Comparison of ENCODE assay signal across 9 mouse cellular contexts in genomic region chr16:34413868-34414333, GRCm38 (mm10).
A peak's percentile ranks its signal among the peaks of the same experiment; 100 is the strongest.
DNase-seq lines count a peak whose midpoint lies in the region; ATAC-seq and TF ChIP-seq lines count a peak whose summit lies in the region.
"Had no signal": no experiment of that assay in that cellular context is flagged by ENCODE, and none has a peak within 500 bp of the region (broad histone marks: within the 10 kb centered on the region; RNA-seq: fewer than 3 reads in every experiment).

No protein-coding gene starts in this region.

- 0 out of 2 replicates have a peak overlapping the region, but pooled peaks have one; percentile 15 for H3K4me2 ChIP-seq in hindbrain, embryonic 12.5 days (replicated peaks)
- H3K4me2 ChIP-seq in midbrain, embryonic 16.5 days (ENCODE audit: low read length), result no peak overlapping the region

- no peak overlapping the region for H3K4me3 ChIP-seq in cerebellum, adult 2 months (replicated peaks; ENCODE audit: insufficient read depth, low read depth, low read length)
- H3K4me3 ChIP-seq in hindbrain, embryonic 12.5 days, result no peak overlapping the region
- H3K4me3 ChIP-seq in midbrain, embryonic 16.5 days (ENCODE audit: low read depth, low read length), result no peak overlapping the region

- TF ChIP-seq POLR2A in cerebellum, adult 2 months (IDR thresholded peaks at IDR 0.05; ENCODE audit: borderline replicate concordance, insufficient read depth, low read length), result no peak

- DNase-seq in embryo, embryonic 10 days (ENCODE audit: low spot score), result peak; percentile 39
- DNase-seq in embryo, embryonic 9.5 days (ENCODE audit: extremely low spot score), result no peak
- peak; percentile 60 to 71 for DNase-seq in cerebellum, adult 2 months
- peak; percentile 31 to 67 for DNase-seq in gastrocnemius, adult 8-10 months (ENCODE audit: low spot score in 2 of 2)
- DNase-seq in layer of hippocampus, postnatal 10 days (ENCODE audit: low spot score in 2 of 2), result peak; percentile 66 to 77
- no peak for DNase-seq in thymus, postnatal 10 days (ENCODE audit: low spot score in 2 of 2)

- 4% methylated on average over 10 of the region's 10 CpGs for WGBS in cerebellum, adult 2 months
- WGBS in hindbrain, embryonic 12.5 days, result 37% methylated on average over 10 of the region's 10 CpGs
- WGBS in midbrain, embryonic 16.5 days, result 34% methylated on average over 10 of the region's 10 CpGs

- no peaks in the 10 kb centered on the region for H3K27me3 ChIP-seq in cerebellum, adult 2 months (ENCODE audit: control insufficient read depth, insufficient read depth, low read length)
- no peaks in the 10 kb centered on the region for H3K27me3 ChIP-seq in hindbrain, embryonic 12.5 days
- no peaks in the 10 kb centered on the region for H3K27me3 ChIP-seq in midbrain, embryonic 16.5 days (ENCODE audit: control insufficient read depth, insufficient read depth, low read depth, low read length)

- no peaks in the 10 kb centered on the region for H3K36me3 ChIP-seq in hindbrain, embryonic 12.5 days
- H3K36me3 ChIP-seq in midbrain, embryonic 16.5 days (ENCODE audit: control insufficient read depth, insufficient read depth, low read length), result 0 out of 2 replicates have a peak, but pooled peaks cover 2% of the 10 kb centered on the region

- H3K9me3 ChIP-seq in hindbrain, embryonic 12.5 days (replicated peaks), result no peaks in the 10 kb centered on the region
- no peaks in the 10 kb centered on the region for H3K9me3 ChIP-seq in midbrain, embryonic 16.5 days (replicated peaks; ENCODE audit: control insufficient read depth, low read length, poor library complexity, severe bottlenecking)

- H3K4me1 ChIP-seq in cerebellum, adult 2 months (ENCODE audit: control insufficient read depth, insufficient read depth, low read length), result no peaks in the 10 kb centered on the region
- H3K4me1 ChIP-seq in hindbrain, embryonic 12.5 days, result peaks cover 44% of the 10 kb centered on the region
- peaks cover 28% of the 10 kb centered on the region for H3K4me1 ChIP-seq in midbrain, embryonic 16.5 days (ENCODE audit: control insufficient read depth, insufficient read depth, low read length)

- H3K9ac ChIP-seq in hindbrain, embryonic 12.5 days, result no peak overlapping the region
- no peak overlapping the region for H3K9ac ChIP-seq in midbrain, embryonic 16.5 days (ENCODE audit: low read depth, low read length)
- H3K9ac ChIP-seq: liver, embryonic 14.5 days had no signal

- H3K27ac ChIP-seq in cerebellum, adult 2 months (ENCODE audit: insufficient read depth, low read length), result no peak overlapping the region
- H3K27ac ChIP-seq in hindbrain, embryonic 12.5 days, result peak overlapping the region; percentile 70
- H3K27ac ChIP-seq in midbrain, embryonic 16.5 days (ENCODE audit: low read length), result peak overlapping the region; percentile 69
- H3K27ac ChIP-seq: liver, embryonic 14.5 days had no signal

- no peak for TF ChIP-seq CTCF in cerebellum, adult 2 months (IDR thresholded peaks at IDR 0.05; ENCODE audit: borderline replicate concordance, insufficient read depth, low read depth, low read length)

- peak; percentile 62 for ATAC-seq in hindbrain, embryonic 12.5 days (ENCODE audit: low FRiP score)
- peak; percentile 56 for ATAC-seq in midbrain, embryonic 16.5 days

Comparison
In these comparisons a context has a peak if more than half of its experiments do, and no peak if none do; other contexts are left out.
1. DNase-seq: peak in embryo, embryonic 10 days (single experiment), cerebellum, adult 2 months (2 of 2), gastrocnemius, adult 8-10 months (2 of 2) and layer of hippocampus, postnatal 10 days (2 of 2); none in embryo, embryonic 9.5 days (single experiment) and thymus, postnatal 10 days (0 of 2).